Mouse (Mus musculus) forebrain, embryonic 15.5 days (tissue): ENCODE data around the gene Eng. TPM values are rescaled to one million over a fixed set of nuclear protein-coding genes. Genes with fewer than 3 reads are reported as not detected.

Experiments
- ATAC-seq: fragments of 200-750 bp; cut with Nextera tagmentation; replicated peaks from 2 replicates; pipeline ENCODE4 v1.8.0; 2017; ENCODE audit warnings: mild to moderate bottlenecking, moderate TSS enrichment, moderate library complexity
- H3K27ac ChIP-seq: fragments of 300-500 bp; sonication (generic); replicated peaks from 2 replicates; pipeline ENCODE4 v1.5.1; 2015; ENCODE audit warnings: mild to moderate bottlenecking, inconsistent platforms
- H3K27me3 ChIP-seq: fragments of 300-500 bp; sonication (generic); 2 replicates; pipeline ENCODE4 v1.6.1; 2015; ENCODE audit warnings: inconsistent platforms
- H3K36me3 ChIP-seq: fragments of 300-500 bp; sonication (generic); 2 replicates; pipeline ENCODE4 v1.6.1; 2015; ENCODE audit warnings: mild to moderate bottlenecking, inconsistent platforms
- H3K4me1 ChIP-seq: fragments of 300-500 bp; sonication (generic); 2 replicates; pipeline ENCODE4 v1.6.1; 2015; ENCODE audit warnings: inconsistent platforms
- H3K4me2 ChIP-seq: fragments of 300-500 bp; sonication (generic); replicated peaks from 2 replicates; pipeline ENCODE4 v1.6.1; 2015; ENCODE audit warnings: mild to moderate bottlenecking, inconsistent platforms
- H3K4me3 ChIP-seq: fragments of 300-500 bp; sonication (generic); 2 replicates; pipeline ENCODE4 v1.5.1; 2015; ENCODE audit warnings: mild to moderate bottlenecking, inconsistent platforms
- H3K9ac ChIP-seq: fragments of 300-500 bp; sonication (generic); replicated peaks from 2 replicates; pipeline ENCODE4 v1.6.1; 2015; ENCODE audit warnings: mild to moderate bottlenecking, inconsistent platforms
- H3K9me3 ChIP-seq: fragments of 300-500 bp; sonication (generic); 2 replicates; pipeline ENCODE4 v1.6.1; 2016; ENCODE audit warnings: inconsistent platforms
- WGBS: fragments of 180-500 bp; shearing (Covaris S2); methylation state at CpG from one replicate; pipeline ENCODE4 v1.1.7; 2015; ENCODE audit warnings: mixed read lengths; 5-methylcytosine and 5-hydroxymethylcytosine counted together
- polyA plus RNA-seq: library from polyadenylated mRNA; unstranded; fragments of >200 nt; fragmentation: Nextera tagmentation; extraction: Ambion mirVana; gene quantifications from 2 replicates; pipeline ENCODE4 v1.2.1, GENCODE M21; 2015

The Eng gene
- polyA plus RNA-seq, 1 experiment from 2014 or later = 23.4 TPM

DNA sequence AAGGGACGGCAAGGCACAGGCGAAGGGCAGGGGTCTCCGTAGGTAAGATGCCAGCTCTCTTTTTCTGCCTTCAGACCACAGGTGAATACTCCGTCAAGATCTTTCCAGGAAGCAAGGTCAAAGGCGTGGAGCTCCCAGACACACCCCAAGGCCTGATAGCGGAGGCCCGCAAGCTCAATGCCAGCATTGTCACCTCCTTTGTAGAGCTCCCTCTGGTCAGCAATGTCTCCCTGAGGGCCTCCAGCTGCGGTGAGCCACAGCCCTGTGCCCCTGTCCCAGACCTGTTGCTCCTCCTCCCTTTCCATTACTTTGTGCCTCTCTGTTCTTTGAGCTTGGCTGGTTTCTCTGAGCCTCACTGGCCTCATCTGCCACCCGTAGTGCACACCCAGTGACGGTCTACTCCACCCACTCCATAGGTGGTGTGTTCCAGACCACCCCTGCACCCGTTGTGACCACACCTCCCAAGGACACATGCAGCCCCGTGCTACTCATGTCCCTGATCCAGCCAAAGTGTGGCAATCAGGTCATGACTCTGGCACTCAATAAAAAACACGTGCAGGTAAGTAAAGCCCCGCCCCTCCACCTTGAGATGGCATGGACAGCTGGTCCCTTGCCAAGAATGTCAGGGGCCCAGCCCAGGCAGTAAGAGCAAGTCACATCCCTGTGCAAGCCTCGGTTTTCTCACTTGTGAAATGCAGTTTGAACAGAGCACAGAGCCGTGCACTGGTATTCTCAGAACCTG, 27.0 kb downstream of the Eng start:
- Histone ChIP-seq H3K36me3 (no peaks in the 10 kb centered on the region), H3K4me1 (no peaks in the 10 kb centered on the region), H3K9ac (no peak overlapping the region), H3K9me3 (no peaks in the 10 kb centered on the region), H3K4me2 (no peak overlapping the region), H3K27ac (no peak overlapping the region), H3K4me3 (no peak overlapping the region), H3K27me3 (no peaks in the 10 kb centered on the region)
- 82% methylated on average over 16 of the region's 16 CpGs for WGBS
- ATAC-seq = no peak

DNA sequence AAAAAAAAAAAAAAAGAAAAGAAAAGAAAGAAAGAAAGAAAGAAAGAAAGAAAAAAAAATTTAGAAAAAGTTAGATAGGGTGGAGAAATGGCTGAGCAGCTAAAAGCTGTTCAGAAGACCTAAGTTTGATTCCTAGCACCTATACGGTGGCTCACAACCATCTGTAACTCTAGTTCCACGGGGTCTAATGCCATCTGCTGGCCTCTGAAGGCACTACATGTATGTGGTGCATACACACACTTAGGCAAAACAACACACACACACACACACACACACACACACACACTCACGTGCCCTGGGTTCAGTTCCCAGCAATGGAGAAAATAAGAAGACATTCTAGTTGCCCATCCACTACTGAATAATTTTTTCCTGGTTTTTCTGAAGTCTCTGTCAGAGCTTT, 30.4 kb downstream of the Eng start:
- ATAC-seq = no peak

DNA sequence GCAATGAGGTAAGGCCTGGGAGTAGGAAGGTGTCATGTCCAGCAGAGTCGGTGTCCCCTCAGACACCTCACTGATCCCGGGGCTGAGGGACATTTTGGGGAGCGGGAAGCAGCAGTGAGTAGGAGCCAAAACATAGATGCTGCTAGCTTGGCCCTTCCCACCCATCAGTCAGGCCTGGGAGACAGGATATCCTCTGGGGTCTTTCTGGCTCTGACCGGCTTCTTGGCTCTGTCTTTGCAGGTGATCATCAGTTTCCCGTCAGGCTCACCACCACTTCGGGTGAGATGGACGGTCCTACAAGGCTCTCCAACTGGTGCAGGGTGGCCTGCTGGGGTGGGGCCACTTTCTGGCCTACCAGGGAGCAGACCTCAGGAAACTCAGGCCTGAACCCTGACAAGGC, 31.3 kb downstream of the Eng start:
- ATAC-seq = no peak
- Histone ChIP-seq H3K9me3 (no peaks in the 10 kb centered on the region), H3K4me3 (no peak overlapping the region), H3K36me3 (no peaks in the 10 kb centered on the region), H3K27me3 (no peaks in the 10 kb centered on the region), H3K4me2 (no peak overlapping the region), H3K9ac (no peak overlapping the region), H3K4me1 (no peaks in the 10 kb centered on the region), H3K27ac (no peak overlapping the region)
- WGBS = 96% methylated on average over 7 of the region's 7 CpGs

More for the DNA sequence above, 30.4 kb downstream of the Eng start:
- Histone ChIP-seq H3K9me3 (no peaks in the 10 kb centered on the region), H3K4me2 (no peak overlapping the region), H3K4me1 (no peaks in the 10 kb centered on the region), H3K27ac (no peak overlapping the region), H3K4me3 (no peak overlapping the region), H3K27me3 (no peaks in the 10 kb centered on the region), H3K9ac (no peak overlapping the region), H3K36me3 (no peaks in the 10 kb centered on the region)
- 86% methylated on average over 3 of the region's 3 CpGs for WGBS

DNA sequence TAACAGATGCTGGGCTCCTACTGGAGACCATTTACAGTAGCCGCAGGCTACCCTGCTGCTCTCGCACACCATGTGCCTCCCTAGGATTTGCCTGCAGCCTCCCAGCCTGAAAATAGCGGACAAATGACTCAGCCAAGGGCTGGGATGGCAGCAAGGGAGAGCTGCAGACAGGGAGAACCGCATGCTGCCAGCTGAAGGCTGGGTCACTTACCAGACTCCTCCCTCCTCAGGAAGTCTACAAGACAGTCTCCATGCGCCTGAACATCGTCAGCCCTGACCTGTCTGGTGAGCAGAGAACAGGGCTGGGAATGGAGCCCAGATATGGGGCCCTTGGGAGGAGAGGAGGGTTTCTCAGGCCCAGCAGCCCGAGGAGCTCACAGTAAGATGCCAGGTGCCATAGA, 33.7 kb downstream of the Eng start:
- H3K4me1 ChIP-seq = no peaks in the 10 kb centered on the region
- H3K27me3 ChIP-seq = no peaks in the 10 kb centered on the region
- no peaks in the 10 kb centered on the region for H3K9me3 ChIP-seq
- no peak overlapping the region for H3K4me3 ChIP-seq
- H3K9ac ChIP-seq = no peak overlapping the region
- ATAC-seq = no peak
- peaks cover 16% of the 10 kb centered on the region; the same call in 1 of the 2 replicates for H3K36me3 ChIP-seq
- no peak overlapping the region for H3K4me2 ChIP-seq
- WGBS = 58% methylated on average over 7 of the region's 7 CpGs
- H3K27ac ChIP-seq = no peak overlapping the region

DNA sequence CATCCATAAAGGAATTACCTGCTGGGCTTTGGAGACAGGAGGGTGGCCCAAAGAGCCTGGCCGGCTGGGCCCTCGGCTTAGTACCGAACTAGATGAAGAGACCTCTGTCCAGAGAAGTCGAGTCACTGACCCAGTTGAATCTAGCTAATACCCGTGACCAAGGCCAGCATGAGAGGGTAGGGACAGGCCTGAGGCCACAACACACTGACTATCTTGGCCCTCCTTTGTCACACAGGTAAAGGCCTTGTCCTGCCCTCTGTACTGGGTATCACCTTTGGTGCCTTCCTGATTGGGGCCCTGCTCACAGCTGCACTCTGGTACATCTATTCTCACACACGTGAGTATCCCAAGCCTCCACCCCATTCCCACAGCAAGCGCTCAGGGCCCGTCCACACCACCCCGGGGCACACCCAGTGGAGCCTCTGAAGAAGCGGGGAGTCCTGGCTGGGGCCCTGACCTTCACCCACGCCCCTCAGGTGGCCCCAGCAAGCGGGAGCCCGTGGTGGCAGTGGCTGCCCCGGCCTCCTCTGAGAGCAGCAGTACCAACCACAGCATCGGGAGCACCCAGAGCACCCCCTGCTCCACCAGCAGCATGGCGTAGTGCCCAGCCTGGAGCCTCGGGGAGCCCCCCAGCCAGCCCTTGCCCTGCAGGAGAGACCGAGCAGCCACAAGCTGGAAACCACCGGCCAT, 34.7 kb downstream of the Eng start:
- ATAC-seq = no peak; the same call in 1 of the 2 replicates

DNA sequence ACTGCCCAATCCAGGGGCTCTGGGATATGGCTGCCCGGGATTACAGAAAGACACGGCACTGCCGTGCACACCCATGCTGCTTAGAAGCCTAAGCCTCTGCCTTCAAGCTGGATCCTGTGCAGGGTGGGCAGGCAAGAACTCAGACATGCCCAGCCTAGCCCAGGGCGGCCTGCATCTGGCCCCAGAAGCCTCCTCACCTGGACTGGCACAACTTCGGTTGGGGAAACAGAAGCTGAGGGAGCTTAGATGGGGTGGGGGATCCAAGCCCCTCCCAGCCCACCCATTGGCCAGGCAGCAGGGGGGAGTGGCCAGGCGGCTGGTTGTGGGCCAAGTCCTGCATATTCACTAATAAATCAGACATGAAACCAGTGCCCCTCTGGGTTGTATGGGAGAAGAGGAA, 35.4 kb downstream of the Eng start:
- 69% methylated on average over 6 of the region's 6 CpGs for WGBS
- Histone ChIP-seq H3K9me3 (no peaks in the 10 kb centered on the region), H3K4me2 (no peak overlapping the region), H3K4me3 (no peak overlapping the region), H3K27ac (no peak overlapping the region), H3K9ac (no peak overlapping the region), H3K36me3 (peaks cover 23% of the 10 kb centered on the region; the same call in 1 of the 2 replicates), H3K4me1 (no peaks in the 10 kb centered on the region), H3K27me3 (no peaks in the 10 kb centered on the region)
- ATAC-seq = no peak

More for the DNA sequence above, 34.7 kb downstream of the Eng start:
- Histone ChIP-seq H3K9ac (no peak overlapping the region), H3K4me2 (no peak overlapping the region), H3K4me3 (no peak overlapping the region), H3K4me1 (no peaks in the 10 kb centered on the region), H3K36me3 (peaks cover 18% of the 10 kb centered on the region; the same call in 1 of the 2 replicates), H3K9me3 (no peaks in the 10 kb centered on the region), H3K27ac (no peak overlapping the region), H3K27me3 (no peaks in the 10 kb centered on the region)
- WGBS = 91% methylated on average over 19 of the region's 19 CpGs

DNA sequence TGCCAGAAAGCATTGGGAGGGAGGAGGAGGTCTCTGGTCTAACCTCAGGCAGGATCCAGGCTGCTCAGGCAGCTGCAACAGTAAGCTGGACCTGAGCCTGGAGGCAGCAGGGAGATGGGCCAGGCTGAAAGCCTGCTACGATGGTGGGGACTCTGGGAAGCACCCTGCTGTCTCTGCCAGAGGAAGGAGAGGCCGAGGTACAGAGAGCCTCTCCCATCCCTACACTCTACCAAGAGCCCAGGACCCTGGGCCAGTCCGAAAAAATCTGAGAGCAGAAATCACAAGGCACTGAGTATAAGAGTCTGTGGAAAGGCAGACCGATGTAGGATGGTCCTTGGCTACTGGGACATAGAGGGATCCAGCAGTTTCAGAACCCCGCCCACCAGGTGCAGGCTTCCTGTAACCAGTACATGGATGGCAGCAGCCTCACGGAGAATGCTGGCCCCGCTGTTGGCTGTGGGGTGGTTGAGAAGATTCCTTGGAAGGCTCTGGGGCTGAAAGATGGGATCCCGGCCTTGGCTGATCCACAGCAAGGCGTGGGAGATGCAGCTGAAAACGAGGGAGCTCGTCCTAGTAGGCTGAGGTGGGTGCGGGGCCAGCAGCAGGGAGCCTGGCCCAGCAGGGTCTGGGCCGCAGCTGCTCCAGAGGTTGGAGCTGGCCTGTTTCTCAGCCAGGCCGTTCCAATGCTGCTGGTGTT, 36.5 kb downstream of the Eng start:
- no peaks in the 10 kb centered on the region for H3K27me3 ChIP-seq
- WGBS = 78% methylated on average over 14 of the region's 14 CpGs
- H3K4me1 ChIP-seq = no peaks in the 10 kb centered on the region
- no peak overlapping the region for H3K4me2 ChIP-seq
- ATAC-seq = no peak
- H3K4me3 ChIP-seq = no peak overlapping the region
- H3K9ac ChIP-seq = no peak overlapping the region
- H3K9me3 ChIP-seq = no peaks in the 10 kb centered on the region
- peaks cover 28% of the 10 kb centered on the region; the same call in 1 of the 2 replicates for H3K36me3 ChIP-seq
- no peak overlapping the region for H3K27ac ChIP-seq

DNA sequence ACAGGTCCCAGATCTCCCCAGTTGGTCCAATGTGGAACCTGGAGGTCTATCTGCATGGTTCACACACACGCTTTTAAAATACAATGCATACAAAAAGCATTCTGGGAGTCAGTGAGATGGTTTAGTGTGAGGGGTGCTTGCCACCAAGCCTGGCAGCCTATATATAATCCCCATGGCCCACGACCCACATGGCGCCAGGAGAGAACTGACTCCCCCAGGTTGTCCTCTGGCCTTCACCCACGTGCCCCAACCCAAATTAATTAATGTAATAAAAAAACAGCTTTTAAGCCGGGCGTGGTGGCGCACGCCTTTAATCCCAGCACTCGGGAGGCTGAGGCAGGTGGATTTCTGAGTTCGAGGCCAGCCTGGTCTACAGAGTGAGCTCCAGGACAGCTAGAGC, 37.3 kb downstream of the Eng start:
- ATAC-seq = no peak
- H3K4me1 ChIP-seq = no peaks in the 10 kb centered on the region

DNA sequence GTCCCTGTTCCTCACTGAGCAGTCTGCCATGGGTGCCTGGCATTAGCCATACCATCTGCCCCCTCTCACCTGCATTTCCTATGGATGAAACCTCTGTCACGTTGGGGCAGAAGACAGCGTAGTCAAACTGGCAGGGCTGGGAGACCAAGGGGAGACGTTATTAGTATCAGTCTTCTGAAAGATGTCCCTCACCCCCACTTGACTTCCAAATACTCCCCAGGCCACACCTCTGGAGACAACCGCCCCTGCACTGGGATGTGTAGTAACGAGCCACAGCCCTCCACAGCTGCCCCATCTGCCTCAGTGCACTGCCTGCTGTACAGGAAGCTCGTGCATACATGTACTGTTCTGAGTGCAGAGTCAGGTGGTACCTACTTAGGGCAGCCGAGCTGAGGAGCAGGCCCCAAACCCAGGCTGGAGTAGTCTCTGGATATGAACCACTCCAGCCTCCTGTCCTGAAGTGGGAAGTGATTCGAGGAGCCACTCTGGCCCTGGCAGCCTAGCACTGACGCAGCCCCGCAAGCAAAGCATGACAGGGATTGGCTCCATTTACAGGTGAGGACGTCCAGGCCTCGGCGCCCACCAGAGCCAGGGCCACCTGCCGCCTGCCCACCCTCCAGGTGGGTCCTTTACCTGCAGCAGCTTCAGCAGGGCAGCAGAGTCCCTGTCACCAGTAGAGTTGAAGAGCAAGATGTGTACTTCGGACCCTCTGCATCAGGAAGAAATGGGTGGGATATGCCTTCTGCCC, 38.5 kb downstream of the Eng start:
- 95% methylated on average over 15 of the region's 15 CpGs for WGBS
- Histone ChIP-seq H3K9ac (no peak overlapping the region), H3K27me3 (no peaks in the 10 kb centered on the region), H3K27ac (no peak overlapping the region), H3K9me3 (no peaks in the 10 kb centered on the region), H3K4me3 (no peak overlapping the region), H3K4me1 (no peaks in the 10 kb centered on the region), H3K36me3 (peaks cover 28% of the 10 kb centered on the region; the same call in 1 of the 2 replicates), H3K4me2 (no peak overlapping the region)
- no peak for ATAC-seq

More for the DNA sequence above, 37.3 kb downstream of the Eng start:
- peaks cover 28% of the 10 kb centered on the region; the same call in 1 of the 2 replicates for H3K36me3 ChIP-seq
- no peak overlapping the region for H3K9ac ChIP-seq
- H3K4me3 ChIP-seq = no peak overlapping the region
- 89% methylated on average over 10 of the region's 10 CpGs for WGBS
- H3K27me3 ChIP-seq = no peaks in the 10 kb centered on the region
- no peak overlapping the region for H3K4me2 ChIP-seq
- H3K27ac ChIP-seq = no peak overlapping the region
- no peaks in the 10 kb centered on the region for H3K9me3 ChIP-seq

DNA sequence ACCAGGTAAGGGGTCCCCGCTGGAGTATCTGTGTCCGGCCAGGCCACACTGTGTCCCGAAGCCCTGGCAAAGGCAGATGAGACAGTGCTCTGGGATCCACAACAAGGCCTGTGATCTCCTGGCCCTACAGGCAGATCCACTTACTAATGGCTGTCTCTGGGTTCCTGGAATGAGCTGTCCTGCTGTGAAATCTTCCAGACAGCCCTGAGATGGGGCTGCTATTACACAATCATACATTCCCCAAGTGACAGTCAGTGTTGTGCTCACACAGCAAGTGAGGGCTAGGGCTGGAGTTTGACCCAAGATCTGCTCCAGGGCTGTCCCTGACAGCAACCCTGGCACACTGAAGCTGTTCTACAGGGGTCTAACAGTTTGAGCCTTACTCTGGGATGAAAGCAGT, 39.4 kb downstream of the Eng start:
- WGBS = 93% methylated on average over 3 of the region's 3 CpGs
- ATAC-seq = no peak
- H3K36me3 ChIP-seq = peaks cover 28% of the 10 kb centered on the region; the same call in 1 of the 2 replicates

DNA sequence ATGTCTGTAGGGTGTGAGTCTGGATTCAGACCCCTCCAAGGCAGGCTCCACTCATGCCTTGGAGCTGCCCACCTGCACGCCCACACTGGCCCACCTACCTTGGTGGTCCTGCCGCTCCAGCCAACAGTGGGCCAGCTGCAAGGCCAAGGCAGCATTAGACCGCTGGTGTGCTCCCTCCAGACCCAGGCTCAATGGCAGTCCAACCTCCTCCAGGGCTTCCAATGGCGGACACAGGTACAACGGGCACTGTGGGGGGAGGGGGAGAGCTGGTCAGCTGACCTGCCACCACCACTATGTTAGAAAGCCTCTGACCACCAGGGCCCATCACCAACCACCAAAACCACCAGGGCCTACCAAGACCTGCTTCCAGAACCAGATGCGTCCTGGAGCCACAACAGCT, 40.2 kb downstream of the Eng start:
- H3K9me3 ChIP-seq = no peaks in the 10 kb centered on the region
- no peak overlapping the region for H3K9ac ChIP-seq
- H3K27ac ChIP-seq = no peak overlapping the region
- peaks cover 28% of the 10 kb centered on the region; the same call in 1 of the 2 replicates for H3K36me3 ChIP-seq
- H3K4me3 ChIP-seq = no peak overlapping the region
- WGBS = 93% methylated on average over 6 of the region's 6 CpGs
- H3K27me3 ChIP-seq = no peaks in the 10 kb centered on the region
- ATAC-seq = no peak
- no peaks in the 10 kb centered on the region for H3K4me1 ChIP-seq
- no peak overlapping the region for H3K4me2 ChIP-seq

More for the DNA sequence above, 39.4 kb downstream of the Eng start:
- H3K4me3 ChIP-seq = no peak overlapping the region
- H3K9me3 ChIP-seq = no peaks in the 10 kb centered on the region
- H3K4me2 ChIP-seq = no peak overlapping the region
- H3K9ac ChIP-seq = no peak overlapping the region
- no peaks in the 10 kb centered on the region for H3K4me1 ChIP-seq
- H3K27ac ChIP-seq = no peak overlapping the region
- no peaks in the 10 kb centered on the region for H3K27me3 ChIP-seq
